Mouse (Mus musculus) left cerebral cortex, adult 8-10 months (tissue): ENCODE results near the gene Trnau1ap. TPM values are rescaled to one million over a fixed set of nuclear protein-coding genes. Genes with fewer than 3 reads are reported as not detected.

Source experiments
- DNase-seq, 2 experiments: peaks; one replicate each; pipeline ENCODE4 v3.0.0; 2022; ENCODE audit warnings: low spot score in 2 of 2
- total RNA-seq, 4 experiments: library from RNA; stranded (reverse); gene quantifications; 2 replicates each; pipeline ENCODE4 v1.2.4; 2022

The Trnau1ap gene
- total RNA-seq = 10 to 100 TPM; 20.6 to 30.6 (median 29.0) TPM

- peak; percentile 59 to 74 for DNase-seq
These were observed at the start of gene Trnau1ap for GRCm38 (mm10) chr4:132329115-132329834. Gene Trnau1ap (minus strand): TSS chr4:132329538.

- DNase-seq = no peak
These were observed 44.5 kb upstream of the Trnau1ap start for GRCm38 (mm10) chr4:132373820-132374219.

- no peak for DNase-seq
These were observed 40.8 kb upstream of the Trnau1ap start for GRCm38 (mm10) chr4:132369953-132370750.

- no peak for DNase-seq
These were observed 38.3 kb upstream of the Trnau1ap start for GRCm38 (mm10) chr4:132367480-132368201.

GRCm38 (mm10) chr4:132365450-132366060 lies 36.2 kb upstream of the Trnau1ap start:
- DNase-seq = no peak

GRCm38 (mm10) chr4:132363487-132363886 lies 34.1 kb upstream of the Trnau1ap start:
- DNase-seq = no peak

- no peak for DNase-seq
These were observed 30.2 kb upstream of the Trnau1ap start for GRCm38 (mm10) chr4:132359510-132359909.

- DNase-seq = no peak
These were observed 26.8 kb upstream of the Trnau1ap start for GRCm38 (mm10) chr4:132356170-132356569.

- no peak for DNase-seq
These were observed 26.1 kb upstream of the Trnau1ap start for GRCm38 (mm10) chr4:132355403-132355802.

- DNase-seq = no peak
These were observed 25.2 kb upstream of the Trnau1ap start for GRCm38 (mm10) chr4:132354571-132354970.

GRCm38 (mm10) chr4:132353481-132353885 lies 24.1 kb upstream of the Trnau1ap start, which contains the start of gene Rcc1:
Gene Rcc1 (minus strand): TSS chr4:132353605.
- DNase-seq = peak; percentile 83 to 88

GRCm38 (mm10) chr4:132352739-132353138 lies 23.4 kb upstream of the Trnau1ap start:
- DNase-seq = no peak

GRCm38 (mm10) chr4:132351401-132351800 lies 22.1 kb upstream of the Trnau1ap start:
- DNase-seq = no peak

- no peak for DNase-seq
These were observed 21.5 kb upstream of the Trnau1ap start for GRCm38 (mm10) chr4:132350854-132351253.

GRCm38 (mm10) chr4:132350123-132350740 lies 20.9 kb upstream of the Trnau1ap start:
- DNase-seq = no peak

- no peak for DNase-seq
These were observed 20.3 kb upstream of the Trnau1ap start for GRCm38 (mm10) chr4:132349495-132350122.

- DNase-seq = no peak
These were observed 17.3 kb upstream of the Trnau1ap start for GRCm38 (mm10) chr4:132346661-132347060.

GRCm38 (mm10) chr4:132346261-132346660 lies 16.9 kb upstream of the Trnau1ap start:
- DNase-seq = no peak

GRCm38 (mm10) chr4:132345843-132346212 lies 16.5 kb upstream of the Trnau1ap start:
- no peak for DNase-seq

GRCm38 (mm10) chr4:132345135-132345842 lies 16.0 kb upstream of the Trnau1ap start:
- DNase-seq = peak; percentile 86 to 97
